Mouse (Mus musculus) G1E (cell line): ENCODE measurements around the gene Zfand3.

Source experiments
- CTCF ChIP-seq: IDR thresholded peaks from 2 replicates; pipeline ENCODE4 v1.5.1; 2012; ENCODE audit warnings: low read depth, low read length, inconsistent platforms, mixed read lengths
- GATA1 ChIP-seq: IDR thresholded peaks from 2 replicates; pipeline ENCODE4 v1.6.1; 2012; ENCODE audit warnings: borderline replicate concordance, low read length, inconsistent platforms, mixed read lengths
- POLR2AphosphoS5 ChIP-seq: IDR thresholded peaks from 2 replicates; pipeline ENCODE4 v1.6.1; 2012; ENCODE audit warnings: low read depth, low read length, inconsistent platforms; ENCODE audit not compliant: insufficient replicate concordance
- TAL1 ChIP-seq: conservative IDR thresholded peaks from 2 replicates; pipeline ENCODE4 v1.6.1; 2012; ENCODE audit warnings: low read depth, low read length, inconsistent platforms, mixed read lengths

GRCm38 (mm10) chr17:30241061-30241460 is 236.5 kb downstream of the Zfand3 start:
- TF ChIP-seq CTCF (no peak), POLR2AphosphoS5 (no peak), GATA1 (no peak), TAL1 (no peak)
